Comparison of ENCODE assay signal across 17 mouse cellular contexts in genomic region chr19:28287431-28287830, GRCm38 (mm10).
DNase-seq lines count a peak whose midpoint lies in the region; ATAC-seq and TF ChIP-seq lines count a peak whose summit lies in the region.
"Had no signal": no experiment of that assay in that cellular context is flagged by ENCODE, and none has a peak within 500 bp of the region (broad histone marks: within the 10 kb centered on the region; RNA-seq: fewer than 3 reads in every experiment).

No protein-coding gene starts in this region.

- no peaks in the 10 kb centered on the region for H3K36me3 ChIP-seq in kidney, embryonic 16.5 days (ENCODE audit: insufficient read depth, low read length)
- H3K36me3 ChIP-seq in kidney, postnatal 0 days (ENCODE audit: insufficient read depth, low read length), result no peaks in the 10 kb centered on the region
- H3K36me3 ChIP-seq: embryonic facial prominence, embryonic 10.5 days; heart, embryonic 12.5 days; hindbrain, embryonic 10.5 days had no signal

- no peak for TF ChIP-seq CTCF in kidney, postnatal 0 days (IDR thresholded peaks at IDR 0.05; ENCODE audit: low read depth)

- H3K27me3 ChIP-seq in kidney, embryonic 16.5 days (ENCODE audit: insufficient read depth, low read length), result no peaks in the 10 kb centered on the region
- no peaks in the 10 kb centered on the region for H3K27me3 ChIP-seq in kidney, postnatal 0 days (ENCODE audit: insufficient read depth, low read length)
- H3K27me3 ChIP-seq: forebrain, embryonic 13.5 days; heart, embryonic 12.5 days had no signal

- H3K4me1 ChIP-seq in kidney, embryonic 16.5 days (ENCODE audit: insufficient read depth, low read length), result no peaks in the 10 kb centered on the region
- H3K4me1 ChIP-seq in kidney, postnatal 0 days (replicated peaks; ENCODE audit: insufficient read depth, low read length), result no peaks in the 10 kb centered on the region
- H3K4me1 ChIP-seq: embryonic facial prominence, embryonic 10.5 days; forebrain, embryonic 13.5 days; heart, embryonic 12.5 days; hindbrain, embryonic 10.5 days had no signal

- H3K9me3 ChIP-seq in kidney, embryonic 16.5 days (ENCODE audit: low read length), result no peaks in the 10 kb centered on the region
- H3K9me3 ChIP-seq in kidney, postnatal 0 days (replicated peaks; ENCODE audit: low read length), result no peaks in the 10 kb centered on the region
- H3K9me3 ChIP-seq: embryonic facial prominence, embryonic 10.5 days; forebrain, embryonic 13.5 days; heart, embryonic 12.5 days; hindbrain, embryonic 10.5 days had no signal

- peak; percentile 62 for DNase-seq in kidney, adult 9 months
- DNase-seq in Muller cell, postnatal 12 days (ENCODE audit: inconsistent ontology term), result peak; percentile 85
- peak; percentile 8 for DNase-seq in kidney, postnatal 0 days (ENCODE audit: low spot score)
- peak; percentile 33 to 36 for DNase-seq in kidney, postnatal 36 days
- DNase-seq in urinary bladder, adult 2 months (ENCODE audit: low spot score), result no peak
- DNase-seq: adrenal gland, adult 8-10 months; adrenal gland, postnatal 36 days; cerebellum, adult 2 months; cerebellum, postnatal 10 days; forebrain, postnatal 0 days; gastrocnemius, postnatal 14 days; heart, adult 2 months had no signal

- ATAC-seq in kidney, embryonic 16.5 days (ENCODE audit: low FRiP score, low TSS enrichment), result no peak
- no peak for ATAC-seq in kidney, postnatal 0 days (replicated peaks; ENCODE audit: low FRiP score, low read depth)
- ATAC-seq: forebrain, embryonic 13.5 days; forebrain, postnatal 0 days had no signal

- H3K9ac ChIP-seq in kidney, embryonic 16.5 days (replicated peaks; ENCODE audit: low read length), result no peak overlapping the region
- no peak overlapping the region for H3K9ac ChIP-seq in kidney, postnatal 0 days (ENCODE audit: low read depth, low read length)
- H3K9ac ChIP-seq: forebrain, embryonic 13.5 days; forebrain, postnatal 0 days; heart, embryonic 12.5 days had no signal

- no peak overlapping the region for H3K4me3 ChIP-seq in kidney, embryonic 16.5 days (ENCODE audit: low read length)
- no peak overlapping the region for H3K4me3 ChIP-seq in kidney, postnatal 0 days (replicated peaks; ENCODE audit: low read depth, low read length)
- H3K4me3 ChIP-seq: embryonic facial prominence, embryonic 10.5 days; forebrain, embryonic 13.5 days; heart, adult 2 months; heart, embryonic 12.5 days; hindbrain, embryonic 10.5 days had no signal

- no peak overlapping the region for H3K4me2 ChIP-seq in kidney, embryonic 16.5 days (replicated peaks; ENCODE audit: low read depth, low read length)
- H3K4me2 ChIP-seq in kidney, postnatal 0 days (ENCODE audit: low read length), result no peak overlapping the region
- H3K4me2 ChIP-seq: forebrain, embryonic 13.5 days; heart, embryonic 12.5 days had no signal

- no peak overlapping the region for H3K27ac ChIP-seq in kidney, embryonic 16.5 days (ENCODE audit: low read length)
- no peak overlapping the region for H3K27ac ChIP-seq in kidney, postnatal 0 days
- H3K27ac ChIP-seq: embryonic facial prominence, embryonic 10.5 days; forebrain, embryonic 13.5 days; heart, adult 2 months; hindbrain, embryonic 10.5 days had no signal

- 19% methylated on average over 2 of the region's 2 CpGs for WGBS in kidney, embryonic 16.5 days
- 28% methylated on average over 2 of the region's 2 CpGs for WGBS in kidney, postnatal 0 days
